Mouse (Mus musculus): Measurements from ENCODE around the gene Cfdp1. TPM values are rescaled to one million over a fixed set of nuclear protein-coding genes. Genes with fewer than 3 reads are reported as not detected.

The Cfdp1 gene
- polyA plus RNA-seq, 1 experiment from 2014 or later, result 177 TPM

DNA sequence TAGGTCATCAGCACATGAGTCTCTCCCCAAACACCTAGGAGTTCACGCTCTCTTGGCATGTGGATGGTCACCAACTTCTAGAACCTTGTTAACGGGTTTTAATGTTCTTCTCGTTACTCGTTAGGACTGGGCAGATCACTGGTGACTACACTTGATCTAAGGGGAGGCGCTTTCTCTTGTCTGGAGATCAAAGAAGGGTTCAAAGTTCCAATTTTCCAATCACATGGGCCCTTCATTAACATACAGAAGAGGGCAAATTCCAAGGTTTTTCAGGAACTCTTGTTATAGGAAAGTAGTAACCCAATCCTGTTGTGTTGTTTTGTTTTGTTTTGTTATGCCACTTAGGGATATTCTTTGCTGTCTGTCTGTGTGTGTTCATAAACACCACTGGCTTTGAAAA, 95.3 kb downstream of the Cfdp1 start:
- H3K4me2 ChIP-seq (ENCODE audit: low read depth, low read length), result no peak overlapping the region
- no peak overlapping the region for H3K4me3 ChIP-seq (ENCODE audit: low read depth, low read length)
- no peaks in the 10 kb centered on the region for H3K4me1 ChIP-seq (ENCODE audit: control insufficient read depth, insufficient read depth, low read length)
- H3K36me3 ChIP-seq (ENCODE audit: control insufficient read depth, insufficient read depth, low read length), result no peaks in the 10 kb centered on the region
- H3K27me3 ChIP-seq (ENCODE audit: control insufficient read depth, insufficient read depth, low read length), result no peaks in the 10 kb centered on the region
- no peak overlapping the region for H3K27ac ChIP-seq (ENCODE audit: low read depth, low read length)
- no peak for ATAC-seq (ENCODE audit: low read depth)
- WGBS, result 91% methylated on average over 5 of the region's 5 CpGs
- no peak overlapping the region for H3K9ac ChIP-seq (replicated peaks; ENCODE audit: low read depth, low read length)
- no peaks in the 10 kb centered on the region for H3K9me3 ChIP-seq (ENCODE audit: control insufficient read depth, low read length)

DNA sequence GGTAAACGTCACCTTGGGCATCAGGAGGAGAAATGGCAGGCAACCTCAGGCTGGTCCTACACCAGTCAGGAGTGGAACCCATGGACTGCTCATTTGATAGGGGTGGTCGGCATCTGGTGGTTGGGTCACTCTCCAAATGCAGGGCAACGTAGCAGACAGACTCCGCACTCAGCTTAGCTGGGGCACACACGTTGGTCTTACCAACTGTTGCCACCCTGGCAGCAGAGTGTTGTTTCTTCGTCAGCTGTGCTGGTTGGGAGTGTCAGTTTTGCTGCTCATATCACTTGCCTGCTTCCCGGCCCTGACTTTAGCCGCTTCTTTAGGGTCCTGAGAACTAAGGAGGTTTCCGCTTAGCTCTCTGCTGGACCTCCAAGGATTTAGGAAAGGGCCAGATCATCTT, 96.5 kb downstream of the Cfdp1 start:
- ATAC-seq (ENCODE audit: low read depth), result no peak
- Histone ChIP-seq H3K4me1 (ENCODE audit: control insufficient read depth, insufficient read depth, low read length) (no peaks in the 10 kb centered on the region), H3K4me3 (ENCODE audit: low read depth, low read length) (no peak overlapping the region), H3K9ac (replicated peaks; ENCODE audit: low read depth, low read length) (no peak overlapping the region), H3K9me3 (ENCODE audit: control insufficient read depth, low read length) (no peaks in the 10 kb centered on the region), H3K27ac (ENCODE audit: low read depth, low read length) (no peak overlapping the region), H3K4me2 (ENCODE audit: low read depth, low read length) (no peak overlapping the region), H3K36me3 (ENCODE audit: control insufficient read depth, insufficient read depth, low read length) (no peaks in the 10 kb centered on the region), H3K27me3 (ENCODE audit: control insufficient read depth, insufficient read depth, low read length) (no peaks in the 10 kb centered on the region)
- 92% methylated on average over 9 of the region's 9 CpGs for WGBS

DNA sequence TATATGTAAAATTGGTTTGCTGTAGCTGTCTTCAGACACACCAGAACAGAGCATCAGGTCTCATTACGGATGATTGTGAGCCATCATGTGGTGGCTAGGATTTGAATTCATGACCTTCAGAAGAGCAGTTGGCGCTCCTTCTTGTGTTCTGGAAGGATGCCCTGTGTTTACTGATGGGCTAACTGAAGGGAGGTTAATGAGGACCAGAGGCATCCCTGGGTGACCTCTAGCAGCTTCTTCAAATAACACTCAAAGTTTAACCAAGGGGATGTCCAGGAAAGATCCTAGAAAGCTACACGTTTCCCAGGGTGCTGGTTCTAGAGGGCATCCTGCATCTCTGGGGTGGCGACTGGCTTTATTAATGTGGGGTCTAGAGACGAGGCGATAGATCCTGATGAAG, 99.4 kb downstream of the Cfdp1 start:
- 92% methylated on average over 6 of the region's 6 CpGs for WGBS
- Histone ChIP-seq H3K9me3 (ENCODE audit: control insufficient read depth, low read length) (no peaks in the 10 kb centered on the region), H3K27ac (ENCODE audit: low read depth, low read length) (no peak overlapping the region), H3K4me2 (ENCODE audit: low read depth, low read length) (no peak overlapping the region), H3K4me3 (ENCODE audit: low read depth, low read length) (no peak overlapping the region), H3K9ac (replicated peaks; ENCODE audit: low read depth, low read length) (no peak overlapping the region), H3K4me1 (ENCODE audit: control insufficient read depth, insufficient read depth, low read length) (no peaks in the 10 kb centered on the region), H3K36me3 (ENCODE audit: control insufficient read depth, insufficient read depth, low read length) (no peaks in the 10 kb centered on the region), H3K27me3 (ENCODE audit: control insufficient read depth, insufficient read depth, low read length) (no peaks in the 10 kb centered on the region)
- no peak for ATAC-seq (ENCODE audit: low read depth)

DNA sequence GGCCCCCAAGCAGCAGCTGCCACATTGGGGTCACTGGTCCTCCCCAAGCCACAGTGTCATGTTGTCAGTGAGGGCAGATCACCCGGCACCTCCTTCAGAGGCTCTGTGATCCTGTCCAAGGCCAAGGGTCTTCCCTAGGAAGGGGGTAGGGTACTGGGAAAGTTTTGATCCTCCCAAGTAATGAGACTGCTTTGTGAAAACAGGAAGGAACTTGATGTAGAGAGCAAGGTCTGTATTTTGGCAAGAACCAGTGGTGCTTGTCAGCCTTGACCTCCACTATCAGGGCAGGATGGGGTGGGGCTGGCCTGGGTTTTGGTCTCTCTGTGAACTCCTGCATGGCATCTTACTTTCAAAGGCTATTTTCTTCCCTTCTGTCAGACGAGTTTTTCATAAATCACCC, 100.0 kb downstream of the Cfdp1 start:
- no peaks in the 10 kb centered on the region for H3K9me3 ChIP-seq (ENCODE audit: control insufficient read depth, low read length)
- H3K4me3 ChIP-seq (ENCODE audit: low read depth, low read length), result no peak overlapping the region
- H3K27ac ChIP-seq (ENCODE audit: low read depth, low read length), result no peak overlapping the region
- no peaks in the 10 kb centered on the region for H3K36me3 ChIP-seq (ENCODE audit: control insufficient read depth, insufficient read depth, low read length)
- H3K27me3 ChIP-seq (ENCODE audit: control insufficient read depth, insufficient read depth, low read length), result no peaks in the 10 kb centered on the region
- H3K4me1 ChIP-seq (ENCODE audit: control insufficient read depth, insufficient read depth, low read length), result no peaks in the 10 kb centered on the region
- no peak for ATAC-seq (ENCODE audit: low read depth)
- no peak overlapping the region for H3K4me2 ChIP-seq (ENCODE audit: low read depth, low read length)
- H3K9ac ChIP-seq (replicated peaks; ENCODE audit: low read depth, low read length), result no peak overlapping the region
- 57% methylated on average over 2 of the region's 2 CpGs for WGBS

DNA sequence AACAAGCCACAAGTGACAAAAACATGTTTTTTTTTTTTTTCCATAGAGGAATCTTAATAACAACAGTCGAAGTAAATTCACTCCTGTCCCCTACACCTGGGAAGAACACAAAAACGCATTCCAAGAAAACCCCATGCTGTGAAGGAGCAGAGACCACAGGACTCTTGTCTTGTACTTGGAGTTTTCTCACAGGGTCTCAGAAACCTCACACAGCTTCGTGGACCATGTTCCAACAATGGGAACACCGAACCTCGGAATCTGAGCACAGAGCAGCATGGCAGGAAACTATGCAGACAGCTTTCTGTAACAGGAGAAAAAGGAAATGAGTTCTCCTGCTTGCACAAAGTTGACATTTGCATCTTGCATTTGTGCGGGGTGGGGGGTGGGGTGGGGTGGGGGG, 105.3 kb downstream of the Cfdp1 start:
- Histone ChIP-seq H3K27me3 (ENCODE audit: control insufficient read depth, insufficient read depth, low read length) (no peaks in the 10 kb centered on the region), H3K27ac (ENCODE audit: low read depth, low read length) (no peak overlapping the region), H3K9ac (replicated peaks; ENCODE audit: low read depth, low read length) (no peak overlapping the region), H3K36me3 (ENCODE audit: control insufficient read depth, insufficient read depth, low read length) (no peaks in the 10 kb centered on the region), H3K4me3 (ENCODE audit: low read depth, low read length) (no peak overlapping the region), H3K4me2 (ENCODE audit: low read depth, low read length) (no peak overlapping the region), H3K4me1 (ENCODE audit: control insufficient read depth, insufficient read depth, low read length) (peaks cover 20% of the 10 kb centered on the region), H3K9me3 (ENCODE audit: control insufficient read depth, low read length) (no peaks in the 10 kb centered on the region)
- 59% methylated on average over 6 of the region's 6 CpGs for WGBS
- ATAC-seq (ENCODE audit: low read depth), result no peak

DNA sequence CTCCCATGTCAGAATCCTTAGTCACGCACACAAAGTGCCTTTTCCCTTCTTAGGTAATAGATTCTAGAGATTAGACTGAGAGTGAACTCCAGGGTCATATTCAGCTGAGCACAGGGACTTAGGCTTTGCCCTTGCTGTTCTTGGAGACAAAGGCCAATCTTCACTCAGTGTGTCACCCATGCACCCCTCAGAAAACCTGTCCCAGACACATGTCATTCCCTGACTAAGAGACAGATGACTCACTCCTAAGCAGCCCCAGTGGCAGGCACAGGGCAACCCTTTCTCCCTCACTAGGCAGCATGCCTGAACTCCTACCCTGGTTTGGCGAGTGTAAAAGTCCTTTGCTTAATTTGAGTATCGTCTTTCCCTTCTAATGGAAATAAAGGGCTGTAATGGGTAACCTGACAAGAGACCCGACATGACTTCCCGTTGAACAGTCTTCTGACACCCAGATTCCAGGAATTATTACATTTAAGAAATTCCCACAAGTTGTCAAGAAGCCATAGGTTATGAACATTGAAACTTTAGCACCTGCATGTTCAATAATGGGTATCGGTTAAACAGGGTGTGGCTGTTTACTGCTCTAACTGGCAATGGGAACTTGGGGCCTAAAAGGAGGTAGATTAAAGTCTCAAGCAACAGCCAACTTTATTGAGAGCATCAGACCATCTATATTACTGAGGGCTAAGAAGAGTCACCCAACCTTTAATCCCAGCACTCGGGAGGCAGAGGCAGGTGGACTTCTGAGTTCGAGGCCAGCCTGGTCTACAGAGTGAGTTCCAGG, 106.0 kb downstream of the Cfdp1 start:
- ATAC-seq (ENCODE audit: low read depth), result no peak
- peaks cover 20% of the 10 kb centered on the region for H3K4me1 ChIP-seq (ENCODE audit: control insufficient read depth, insufficient read depth, low read length)
- no peaks in the 10 kb centered on the region for H3K27me3 ChIP-seq (ENCODE audit: control insufficient read depth, insufficient read depth, low read length)
- 85% methylated on average over 8 of the region's 8 CpGs for WGBS
- no peak overlapping the region for H3K27ac ChIP-seq (ENCODE audit: low read depth, low read length)
- H3K4me3 ChIP-seq (ENCODE audit: low read depth, low read length), result no peak overlapping the region
- no peaks in the 10 kb centered on the region for H3K36me3 ChIP-seq (ENCODE audit: control insufficient read depth, insufficient read depth, low read length)
- no peaks in the 10 kb centered on the region for H3K9me3 ChIP-seq (ENCODE audit: control insufficient read depth, low read length)
- H3K4me2 ChIP-seq (ENCODE audit: low read depth, low read length), result no peak overlapping the region
- no peak overlapping the region for H3K9ac ChIP-seq (replicated peaks; ENCODE audit: low read depth, low read length)

DNA sequence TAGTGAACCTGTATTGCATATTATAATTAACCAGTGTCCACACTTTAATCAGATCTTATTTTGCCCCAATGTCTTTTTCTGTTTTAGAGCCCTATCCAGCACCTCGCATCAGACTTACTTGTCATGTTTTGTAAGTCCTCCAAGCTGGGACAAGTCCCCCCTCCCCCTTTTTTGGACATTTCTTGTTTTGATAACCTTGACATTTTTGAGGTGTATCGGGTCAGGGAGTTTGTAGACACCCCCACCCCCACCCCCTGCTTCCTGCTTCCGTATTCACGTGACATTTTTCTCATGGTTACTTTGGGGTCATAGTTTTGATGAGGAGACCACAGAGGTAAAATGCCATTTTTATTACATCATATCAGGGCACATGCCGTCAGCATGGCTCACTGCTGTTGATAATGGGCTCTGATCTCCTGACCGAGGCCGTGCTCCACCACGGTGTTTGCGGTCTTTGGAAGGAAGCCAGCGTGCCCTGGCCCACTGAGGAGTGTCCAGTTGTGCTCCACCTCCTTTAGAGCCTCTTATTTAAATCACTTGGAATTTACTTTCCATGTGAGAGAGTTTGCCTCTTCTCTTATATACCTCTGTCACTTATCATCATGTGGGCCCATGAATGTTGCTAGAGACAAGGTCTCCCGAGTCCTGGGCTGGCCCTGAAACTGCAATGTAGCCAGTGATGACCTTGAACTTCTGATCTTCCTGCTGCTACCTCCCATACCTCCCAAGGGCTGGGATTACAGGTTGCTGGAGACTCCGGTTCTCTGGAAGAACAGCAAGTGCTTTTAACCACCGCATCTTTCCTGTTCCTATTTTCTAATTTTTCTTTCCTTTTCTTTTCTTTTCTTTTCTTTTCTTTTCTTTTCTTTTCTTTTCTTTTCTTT, 107.3 kb downstream of the Cfdp1 start:
- H3K27me3 ChIP-seq (ENCODE audit: control insufficient read depth, insufficient read depth, low read length), result no peaks in the 10 kb centered on the region
- WGBS, result 79% methylated on average over 13 of the region's 13 CpGs
- no peak for ATAC-seq (ENCODE audit: low read depth)

DNA sequence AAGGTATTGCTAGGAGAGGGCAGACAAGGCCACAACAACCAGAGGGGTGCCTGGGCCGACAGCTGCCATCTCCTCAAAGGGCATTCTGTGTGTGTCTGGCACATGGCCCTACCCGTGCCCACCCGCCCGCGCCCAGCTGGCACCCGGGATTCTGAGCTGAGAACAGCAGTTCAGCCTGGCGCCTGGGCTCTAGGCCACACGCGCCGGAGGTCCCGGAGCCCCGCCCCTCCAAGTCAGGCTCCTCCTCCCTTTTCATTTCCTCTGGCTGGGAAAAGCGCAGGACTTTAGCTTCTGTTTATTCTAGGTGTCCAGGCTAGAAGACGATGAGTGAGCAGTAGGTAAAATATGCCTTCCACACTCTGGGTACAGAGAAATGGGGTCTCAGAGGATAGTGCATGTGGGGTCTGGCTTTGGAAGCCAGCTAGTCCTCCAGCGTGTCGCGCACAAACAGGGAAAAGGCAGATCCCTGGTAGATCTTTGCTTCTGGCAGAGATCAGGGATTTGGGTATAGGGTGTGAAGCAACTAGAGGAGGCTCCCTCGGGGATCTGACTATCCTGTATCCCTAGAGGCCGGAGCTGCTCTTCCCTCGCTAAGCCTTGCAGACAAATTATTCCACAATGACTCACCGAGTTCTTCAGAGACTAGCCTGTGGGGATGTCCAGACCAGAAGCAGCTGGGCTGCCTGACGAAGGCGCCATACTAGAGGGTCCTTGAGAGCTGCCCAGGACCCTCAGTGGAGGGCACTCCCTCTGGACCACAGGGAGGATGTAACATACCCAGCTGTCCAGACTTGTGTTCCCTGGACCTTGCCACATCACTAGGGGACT, 108.3 kb downstream of the Cfdp1 start:
- H3K4me2 ChIP-seq (ENCODE audit: low read depth, low read length), result peak overlapping the region; percentile 33
- peak; percentile 75 for ATAC-seq (ENCODE audit: low read depth)
- 0 out of 2 replicates have a peak overlapping the region, but pooled peaks have one; percentile 5 for H3K4me3 ChIP-seq (ENCODE audit: low read depth, low read length)
- no peak overlapping the region; the same call in 1 of the 2 replicates for H3K9ac ChIP-seq (replicated peaks; ENCODE audit: low read depth, low read length)
- peaks cover 43% of the 10 kb centered on the region for H3K4me1 ChIP-seq (ENCODE audit: control insufficient read depth, insufficient read depth, low read length)
- no peaks in the 10 kb centered on the region for H3K27me3 ChIP-seq (ENCODE audit: control insufficient read depth, insufficient read depth, low read length)
- no peaks in the 10 kb centered on the region for H3K9me3 ChIP-seq (ENCODE audit: control insufficient read depth, low read length)
- 3% methylated on average over 23 of the region's 23 CpGs for whole genome bisulfite sequencing
- H3K36me3 ChIP-seq (ENCODE audit: control insufficient read depth, insufficient read depth, low read length), result no peaks in the 10 kb centered on the region
- H3K27ac ChIP-seq (ENCODE audit: low read depth, low read length), result peak overlapping the region; percentile 17; the same call in 1 of the 2 replicates

More for the DNA sequence above, 107.3 kb downstream of the Cfdp1 start:
- no peak overlapping the region for H3K4me2 ChIP-seq (ENCODE audit: low read depth, low read length)
- no peak overlapping the region for H3K9ac ChIP-seq (replicated peaks; ENCODE audit: low read depth, low read length)
- no peak overlapping the region for H3K27ac ChIP-seq (ENCODE audit: low read depth, low read length)
- no peak overlapping the region for H3K4me3 ChIP-seq (ENCODE audit: low read depth, low read length)
- H3K9me3 ChIP-seq (ENCODE audit: control insufficient read depth, low read length), result no peaks in the 10 kb centered on the region
- peaks cover 33% of the 10 kb centered on the region for H3K4me1 ChIP-seq (ENCODE audit: control insufficient read depth, insufficient read depth, low read length)
- H3K36me3 ChIP-seq (ENCODE audit: control insufficient read depth, insufficient read depth, low read length), result no peaks in the 10 kb centered on the region

All from neural tube, embryonic 14.5 days (tissue).